Mouse (Mus musculus) E14TG2a.4 (cell line): ENCODE results near the gene Zp3r.

Experiments
- CTCF ChIP-seq: conservative IDR thresholded peaks from 2 replicates; pipeline ENCODE4 v1.5.1; 2014; ENCODE audit warnings: low read length
- NANOG ChIP-seq: IDR thresholded peaks from 2 replicates; pipeline ENCODE4 v1.6.1; 2014; ENCODE audit warnings: borderline replicate concordance, low read length, mixed read lengths
- POU5F1 ChIP-seq: IDR thresholded peaks from 2 replicates; pipeline ENCODE4 v1.6.1; 2014; ENCODE audit warnings: low read length, borderline replicate concordance

GRCm38 (mm10) chr1:130547674-130548429 is 81.6 kb downstream of the Zp3r start:
- TF ChIP-seq CTCF: peak; percentile 45
- no peak for TF ChIP-seq POU5F1
- no peak for TF ChIP-seq NANOG
